Comparison of ENCODE assay signal across 27 mouse cellular contexts in the genomic region with DNA sequence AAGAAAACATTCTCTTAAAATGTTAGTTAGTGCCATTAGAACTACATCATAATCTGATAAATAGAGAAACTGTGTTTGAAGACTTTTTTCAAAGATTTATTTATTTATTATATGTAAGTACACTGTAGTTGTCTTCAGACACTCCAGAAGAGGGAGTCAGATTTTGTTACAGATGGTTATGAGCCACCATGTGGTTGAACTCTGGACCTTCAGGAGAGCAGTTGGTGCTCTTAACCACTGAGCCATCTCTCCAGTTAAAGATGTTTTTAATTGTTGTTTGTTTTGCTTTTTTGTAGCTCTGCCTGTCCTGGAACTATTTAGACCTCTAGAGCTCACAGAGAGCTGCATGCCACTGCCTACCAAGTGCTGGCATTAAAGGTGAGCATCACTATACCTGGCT. TPM values are rescaled to one million over a fixed set of nuclear protein-coding genes. Genes with fewer than 3 reads are reported as not detected.
"Had no signal": no experiment of that assay in that cellular context is flagged by ENCODE, and none has a peak within 500 bp of the region (broad histone marks: within the 10 kb centered on the region; RNA-seq: fewer than 3 reads in every experiment).

No protein-coding gene starts in this region.

- H3K4me2 ChIP-seq: lung, embryonic 15.5 days; midbrain, embryonic 11.5 days; midbrain, embryonic 13.5 days; midbrain, embryonic 15.5 days; neural tube, embryonic 13.5 days; neural tube, embryonic 15.5 days had no signal

- H3K27ac ChIP-seq: lung, embryonic 15.5 days; midbrain, embryonic 13.5 days; midbrain, embryonic 15.5 days; neural tube, embryonic 13.5 days; neural tube, embryonic 15.5 days had no signal

- H3K27me3 ChIP-seq: lung, embryonic 15.5 days; midbrain, embryonic 13.5 days; midbrain, embryonic 15.5 days; neural tube, embryonic 13.5 days; neural tube, embryonic 15.5 days had no signal

- ATAC-seq: lung, postnatal 0 days; midbrain, embryonic 13.5 days; midbrain, embryonic 15.5 days had no signal

- H3K4me1 ChIP-seq: lung, embryonic 15.5 days; midbrain, embryonic 13.5 days; midbrain, embryonic 15.5 days; neural tube, embryonic 13.5 days; neural tube, embryonic 15.5 days had no signal

- H3K4me3 ChIP-seq: lung, embryonic 15.5 days; midbrain, embryonic 13.5 days; midbrain, embryonic 15.5 days; myocyte; neural tube, embryonic 13.5 days; neural tube, embryonic 15.5 days had no signal

- H3K9me3 ChIP-seq: lung, embryonic 15.5 days; midbrain, embryonic 13.5 days; midbrain, embryonic 15.5 days; neural tube, embryonic 13.5 days; neural tube, embryonic 15.5 days had no signal

- DNase-seq: lung, adult 18-20 months; lung, postnatal 14 days; lung, postnatal 4 days; retina, postnatal 1 day; right cerebral cortex, adult 18-20 months; right cerebral cortex, postnatal 25 days; right cerebral cortex, postnatal 4 days; spleen, adult 18-20 months; thymus, adult 18-20 months; thymus, postnatal 14 days; thymus, postnatal 36 days had no signal

- H3K9ac ChIP-seq: lung, embryonic 15.5 days; midbrain, embryonic 13.5 days; midbrain, embryonic 15.5 days; neural tube, embryonic 13.5 days; neural tube, embryonic 15.5 days had no signal

RNA-seq across cellular contexts. Expression of gene Gm17545, which starts 1.0 kb away (rescaled TPM):
- total RNA-seq: megakaryocyte, adult 5-6 weeks; megakaryocyte-erythroid progenitor cell, adult 5-6 weeks had no signal
- polyA plus RNA-seq: liver, embryonic 16.5 days; lung, embryonic 15.5 days; lung, postnatal 0 days; midbrain, embryonic 11.5 days; midbrain, embryonic 13.5 days; midbrain, embryonic 15.5 days; myocyte; neural tube, embryonic 11.5 days; neural tube, embryonic 13.5 days; neural tube, embryonic 15.5 days; small intestine, adult 2 months; stomach, embryonic 14.5 days; stomach, embryonic 16.5 days; thymus, postnatal 0 days had no signal
